Mouse (Mus musculus): Measurements from ENCODE around the gene Smyd4.
A peak's percentile ranks its signal among the peaks of the same experiment; 100 is the strongest.
"Not testable (repeated sequence)": the region's sequence is repeated elsewhere in the genome, so short reads cannot be mapped to it uniquely, and the experiment has no call there.

Smyd4 gene

DNA sequence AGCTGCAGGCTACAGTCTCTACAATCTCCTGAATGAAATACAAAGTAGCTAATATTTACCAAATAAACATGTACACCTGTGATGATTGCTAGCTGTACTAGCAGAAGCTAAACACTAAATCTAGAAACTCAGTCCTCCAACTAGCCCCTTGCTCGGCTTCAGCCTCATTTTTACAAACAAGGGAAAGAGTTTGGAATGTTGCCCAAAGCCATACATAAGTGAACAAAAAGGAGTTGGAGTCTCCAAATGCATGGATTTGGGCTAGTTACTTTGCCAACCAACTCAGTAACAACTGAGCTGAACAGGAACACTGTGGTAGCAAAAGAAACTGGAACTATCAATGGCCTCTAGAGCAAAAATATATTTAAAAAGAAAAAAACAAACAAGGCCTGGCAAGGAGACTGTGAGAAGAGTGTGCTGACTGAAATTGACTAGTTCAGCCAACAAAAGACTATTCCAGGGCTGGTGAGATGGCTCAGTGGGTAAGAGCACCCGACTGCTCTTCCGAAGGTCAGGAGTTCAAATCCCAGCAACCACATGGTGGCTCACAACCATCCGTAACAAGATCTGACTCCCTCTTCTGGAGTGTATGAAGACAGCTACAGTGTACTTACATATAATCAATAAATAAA lies 1.6 kb upstream of the Smyd4 start:
- DNase-seq (ENCODE audit: low read depth, low spot score): peak; percentile 44

GRCm38 (mm10) chr11:75347188-75347585 lies 1.0 kb upstream of the Smyd4 start:
- peak; percentile 57 for DNase-seq (ENCODE audit: low read depth, low spot score)

DNA sequence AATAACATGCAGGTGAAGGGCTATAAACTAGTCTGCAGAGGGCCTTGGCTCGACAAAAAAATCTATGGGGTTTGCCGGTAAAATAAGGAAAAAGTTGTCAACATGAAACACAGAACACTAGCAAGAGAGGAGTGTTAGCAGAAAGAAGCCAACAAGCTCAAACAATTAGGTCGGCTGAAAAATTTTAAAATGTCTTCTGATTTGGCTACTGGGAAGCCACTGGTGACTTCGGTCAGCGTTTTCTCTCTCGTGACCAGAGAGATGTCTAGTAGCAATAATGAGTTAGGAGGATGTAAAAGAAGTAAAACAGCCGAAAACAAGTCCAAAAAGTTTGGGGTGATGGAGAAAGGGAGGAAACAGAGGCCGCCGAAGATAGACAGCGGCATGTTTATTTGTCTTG lies 637 bp upstream of the Smyd4 start:
- DNase-seq (ENCODE audit: low read depth, low spot score): no peak

GRCm38 (mm10) chr11:75348890-75349261 lies 643 bp downstream of the Smyd4 start:
- DNase-seq (ENCODE audit: low read depth, low spot score): no peak

GRCm38 (mm10) chr11:75351225-75351624 lies 3.0 kb downstream of the Smyd4 start:
- DNase-seq (ENCODE audit: low read depth, low spot score): no peak

DNA sequence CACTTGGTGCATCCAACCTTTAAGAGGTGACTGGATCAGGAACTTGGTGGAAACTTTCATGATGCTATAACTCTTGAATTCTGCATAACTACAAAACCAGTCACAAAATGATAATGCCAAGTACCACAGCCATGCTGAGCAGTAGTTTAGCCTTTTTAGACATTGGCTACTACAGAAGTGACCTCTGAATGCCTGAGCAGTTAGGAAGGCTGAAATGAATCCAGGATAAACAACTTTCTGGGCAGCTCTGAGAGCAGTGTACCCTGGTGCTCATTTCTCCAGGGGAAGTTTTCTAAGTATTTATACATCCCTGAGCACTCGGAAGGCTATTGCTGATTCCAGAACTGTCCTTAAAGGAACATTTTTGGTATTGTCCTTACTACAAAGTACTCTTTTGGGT lies 7.2 kb downstream of the Smyd4 start:
- DNase-seq (ENCODE audit: low read depth, low spot score): no peak

GRCm38 (mm10) chr11:75377125-75377524 lies 28.9 kb downstream of the Smyd4 start:
- peak; percentile 30 for DNase-seq (ENCODE audit: low read depth, low spot score)

DNA sequence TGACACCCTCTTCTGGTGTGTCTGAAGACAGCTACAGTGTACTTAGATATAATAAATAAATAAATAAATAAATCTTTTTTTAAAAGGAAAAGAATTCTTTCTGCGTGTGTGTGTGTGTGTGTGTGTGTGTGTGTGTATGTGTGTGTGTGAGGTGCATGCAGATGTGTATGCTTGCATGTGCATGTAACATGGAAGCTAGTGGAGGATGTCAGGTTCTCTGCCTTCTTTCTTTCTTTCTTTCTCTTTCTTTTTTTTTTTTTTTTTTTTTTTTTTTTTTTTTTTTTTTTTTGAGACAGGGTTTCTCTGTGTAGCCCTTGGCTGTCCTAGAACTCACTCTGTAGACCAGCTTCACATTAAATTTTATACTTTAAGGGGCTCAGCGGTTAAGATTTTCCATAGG lies 30.6 kb downstream of the Smyd4 start:
- not testable (repeated sequence) for DNase-seq (ENCODE audit: low read depth, low spot score)

DNA sequence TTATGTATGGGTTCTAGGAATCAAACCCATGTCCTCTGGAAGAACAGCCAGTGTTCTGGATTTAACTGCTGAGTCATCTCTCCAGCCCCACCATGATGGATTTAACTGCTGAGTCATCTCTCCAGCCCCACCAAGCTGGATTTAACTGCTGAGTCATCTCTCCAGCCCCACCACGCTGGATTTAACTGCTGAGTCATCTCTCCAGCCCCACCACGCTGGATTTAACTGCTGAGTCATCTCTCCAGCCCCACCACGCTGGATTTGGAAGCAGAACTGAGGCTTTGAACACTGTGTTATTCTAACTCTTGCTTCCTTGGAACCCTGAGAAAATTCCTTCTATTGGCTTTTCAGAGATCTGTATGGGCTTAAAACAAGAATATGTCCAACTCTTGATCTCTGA lies 35.3 kb downstream of the Smyd4 start:
- not testable (repeated sequence) for DNase-seq (ENCODE audit: low read depth, low spot score)

- peak; percentile 75 for DNase-seq (ENCODE audit: low read depth, low spot score)
Measured at GRCm38 (mm10) chr11:75395611-75396010, 47.4 kb downstream of the Smyd4 start.

DNA sequence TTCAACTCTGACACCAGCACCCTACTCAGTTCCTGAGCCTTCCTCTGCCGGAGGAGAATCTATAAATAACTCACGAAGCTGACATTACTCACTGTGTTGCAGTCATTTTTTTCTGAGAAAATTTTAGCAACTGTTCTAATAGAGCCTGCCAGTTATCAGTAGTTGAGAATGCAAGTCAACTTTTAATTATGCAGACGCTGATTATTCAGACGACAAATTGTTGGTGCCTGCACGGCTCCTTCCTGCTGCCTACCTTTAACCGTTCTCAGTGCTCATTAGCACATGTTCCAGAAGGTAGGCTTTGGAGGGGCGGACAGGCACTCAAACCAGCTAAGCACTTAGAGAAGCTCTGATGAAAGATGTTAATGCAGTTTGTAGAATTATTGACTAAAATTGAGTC lies 49.2 kb downstream of the Smyd4 start:
- no peak for DNase-seq (ENCODE audit: low read depth, low spot score)

DNA sequence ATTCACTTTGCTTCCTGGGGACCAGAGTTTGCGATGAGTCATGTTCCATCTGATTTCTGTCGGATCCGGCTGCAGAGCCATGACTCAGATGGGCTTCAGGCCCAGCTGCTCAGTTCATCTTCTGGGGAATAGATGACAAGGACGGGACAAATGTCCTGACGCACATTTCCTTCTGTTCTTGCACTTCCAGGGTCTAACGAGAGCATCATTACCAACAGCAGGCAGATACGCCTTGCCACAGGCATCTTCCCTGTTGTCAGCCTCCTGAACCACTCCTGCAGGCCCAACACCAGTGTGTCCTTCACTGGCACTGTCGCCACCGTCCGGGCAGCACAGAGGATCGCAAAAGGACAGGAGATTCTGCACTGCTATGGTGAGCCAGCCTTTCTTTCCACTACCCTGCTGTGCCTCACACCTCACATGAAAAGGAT lies 51.2 kb downstream of the Smyd4 start:
- DNase-seq (ENCODE audit: low read depth, low spot score): no peak

- no peak for DNase-seq (ENCODE audit: low read depth, low spot score)
Measured at GRCm38 (mm10) chr11:75400099-75400498, 51.9 kb downstream of the Smyd4 start.

DNA sequence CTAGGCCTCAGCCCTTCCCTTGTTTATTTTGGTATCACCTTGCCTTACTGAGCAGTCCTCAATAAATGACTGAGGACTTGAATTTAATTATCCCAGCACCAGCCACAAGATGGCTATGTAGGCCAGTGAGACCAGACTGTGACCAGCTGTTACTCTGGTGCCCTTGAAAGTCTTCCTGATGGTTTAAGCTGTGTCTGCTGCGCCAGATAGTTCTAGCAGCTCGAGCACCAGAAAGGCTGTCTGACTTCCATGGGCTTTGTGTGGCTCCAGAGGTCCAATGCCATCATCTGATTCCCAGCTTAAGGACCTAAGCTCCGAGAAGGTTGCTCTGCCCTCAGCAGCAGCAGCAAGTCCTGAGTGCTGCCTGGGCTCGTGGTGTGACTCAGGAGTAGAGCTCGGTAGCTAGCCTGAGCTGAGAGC lies 54.0 kb downstream of the Smyd4 start:
- DNase-seq (ENCODE audit: low read depth, low spot score): peak; percentile 59

DNA sequence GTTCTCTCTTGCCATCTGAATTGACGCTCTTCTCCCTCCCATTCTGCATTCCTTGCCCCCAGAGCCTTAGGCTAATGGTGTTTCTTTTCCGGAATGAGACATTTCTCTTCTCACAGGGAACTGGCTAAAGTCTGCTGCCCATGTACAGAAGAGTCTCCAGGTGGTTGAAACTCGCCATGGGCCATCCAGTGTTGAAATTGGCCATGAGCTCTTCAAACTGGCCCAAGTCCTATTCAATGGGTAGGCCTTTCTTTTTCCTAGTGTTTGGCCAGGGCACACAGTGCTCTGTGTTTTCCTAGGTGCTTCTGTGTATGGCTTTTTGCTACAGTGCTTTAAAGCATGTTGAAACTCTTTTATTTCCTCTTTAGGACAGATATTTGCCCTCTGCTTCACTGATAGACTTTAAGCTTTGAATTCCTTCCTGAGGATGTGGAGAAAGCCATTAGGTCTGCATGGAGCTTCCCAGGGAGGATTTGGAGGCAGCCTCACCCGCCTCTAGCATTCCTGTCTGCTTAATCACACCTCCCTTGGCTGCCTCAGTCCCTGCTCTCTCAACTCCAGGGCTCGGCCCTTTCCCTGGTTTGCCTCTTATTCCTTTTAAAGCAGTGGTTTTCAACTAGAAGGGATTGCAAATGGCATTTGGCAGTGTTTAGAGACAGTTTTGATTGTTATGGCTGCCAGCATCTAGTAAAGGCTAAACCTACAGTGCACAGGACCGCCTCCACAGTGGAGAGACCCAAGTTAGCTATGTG lies 55.2 kb downstream of the Smyd4 start:
- no peak for DNase-seq (ENCODE audit: low read depth, low spot score)

DNA sequence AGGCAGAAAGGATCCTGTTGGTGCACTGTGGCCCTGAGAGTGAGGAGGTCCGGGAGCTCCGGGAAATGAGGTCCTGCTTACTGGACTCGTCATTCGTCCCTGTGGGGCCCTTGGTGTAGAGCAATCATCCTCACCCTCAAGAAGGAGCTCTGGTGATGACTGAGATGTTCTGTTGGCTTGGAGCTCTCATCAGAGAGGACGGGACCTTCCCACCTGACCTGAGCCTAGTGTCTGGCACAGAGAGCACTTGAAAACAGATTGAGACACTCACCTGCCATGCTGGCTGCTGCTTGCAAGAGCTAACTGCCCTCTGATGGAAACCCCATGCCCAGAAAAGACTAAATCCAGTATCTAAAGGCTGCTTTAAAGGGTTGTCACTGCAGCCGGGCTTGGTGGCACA lies 56.6 kb downstream of the Smyd4 start:
- DNase-seq (ENCODE audit: low read depth, low spot score): no peak

DNA sequence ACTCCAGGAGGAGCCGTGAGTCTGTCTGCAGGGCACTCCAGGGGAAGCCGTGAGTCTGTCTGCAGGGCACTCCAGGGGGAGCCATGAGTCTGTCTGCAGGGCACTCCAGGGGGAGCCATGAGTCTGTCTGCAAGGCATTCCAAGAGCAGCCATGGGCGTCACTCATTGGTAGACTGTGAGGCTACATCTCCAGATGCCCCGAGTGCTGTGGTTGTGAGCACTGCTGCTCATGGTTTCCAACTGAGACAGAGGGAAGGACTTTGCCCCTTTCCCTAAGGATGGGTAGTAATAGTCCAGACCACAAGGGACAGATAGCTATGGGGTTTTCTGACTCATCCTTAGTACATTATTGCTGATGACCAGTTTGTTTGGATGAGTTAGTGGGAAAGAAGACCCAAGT lies 57.9 kb downstream of the Smyd4 start:
- no peak for DNase-seq (ENCODE audit: low read depth, low spot score)

- DNase-seq (ENCODE audit: low read depth, low spot score): peak; percentile 75
Measured at GRCm38 (mm10) chr11:75406865-75407264, 58.6 kb downstream of the Smyd4 start.

- peak; percentile 87 for DNase-seq (ENCODE audit: low read depth, low spot score)
Measured at GRCm38 (mm10) chr11:75409679-75410575, 61.7 kb downstream of the Smyd4 start.

DNA sequence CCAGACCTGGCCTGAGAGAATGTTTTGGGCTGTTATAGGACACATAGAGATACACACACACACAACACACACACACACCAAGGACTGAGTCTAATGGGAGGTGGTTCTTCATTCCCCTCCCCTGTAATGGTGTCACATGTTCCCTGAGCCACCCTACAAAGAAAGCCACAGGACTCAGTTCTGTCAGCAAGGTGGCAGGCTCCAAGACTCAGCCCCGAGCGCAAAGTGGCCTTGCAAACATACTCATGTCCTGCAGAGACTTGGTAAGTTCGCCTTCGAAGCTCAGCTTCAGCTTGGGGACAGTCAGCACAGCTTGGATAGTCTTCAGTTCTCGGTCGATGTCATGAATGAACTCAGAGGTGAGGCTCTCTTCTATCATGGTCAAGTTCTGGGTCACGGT lies 62.4 kb downstream of the Smyd4 start:
- DNase-seq (ENCODE audit: low read depth, low spot score): peak; percentile 53

GRCm38 (mm10) chr11:75415096-75415495 lies 66.9 kb downstream of the Smyd4 start:
- DNase-seq (ENCODE audit: low read depth, low spot score): peak; percentile 64

- DNase-seq (ENCODE audit: low read depth, low spot score): no peak
Measured at GRCm38 (mm10) chr11:75415994-75416393, 67.8 kb downstream of the Smyd4 start.

All from A20 (cell line).